Mouse (Mus musculus) frontal cortex, adult (tissue): ENCODE measurements around the gene Camk1d.
A peak's percentile ranks its signal among the peaks of the same experiment; 100 is the strongest.
"Not testable (repeated sequence)": the region's sequence is repeated elsewhere in the genome, so short reads cannot be mapped to it uniquely, and the experiment has no call there.

ENCODE experiments used
- ATAC-seq: cut with Nextera tagmentation; 2 replicates; pipeline ENCODE4 v1.9.2; 2017; ENCODE audit warnings: mild to moderate bottlenecking, moderate library complexity, mixed read lengths; ENCODE audit not compliant: low TSS enrichment

Gene Camk1d

DNA sequence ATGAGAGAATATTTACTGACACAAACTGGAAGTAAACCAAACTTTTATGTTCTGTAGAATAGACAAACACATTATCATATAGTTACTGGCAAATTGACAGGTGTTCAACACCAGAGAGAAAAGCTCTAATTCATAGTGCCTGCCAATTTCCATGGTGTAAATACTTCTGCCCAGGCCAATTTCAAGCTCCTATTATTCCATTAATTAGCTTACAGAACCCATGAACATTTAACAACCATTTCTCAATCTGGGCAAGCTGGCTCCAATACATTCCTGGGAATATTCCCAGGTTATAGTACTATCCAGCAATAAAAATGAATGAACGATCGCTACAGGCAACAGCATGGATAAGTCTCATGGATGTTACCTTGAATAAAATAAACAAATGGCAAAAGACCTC lies 452.0 kb downstream of the Camk1d start:
- no peak for ATAC-seq

- no peak for ATAC-seq
Observed at GRCm38 (mm10) chr2:5258250-5258649, 456.1 kb downstream of the Camk1d start.

DNA sequence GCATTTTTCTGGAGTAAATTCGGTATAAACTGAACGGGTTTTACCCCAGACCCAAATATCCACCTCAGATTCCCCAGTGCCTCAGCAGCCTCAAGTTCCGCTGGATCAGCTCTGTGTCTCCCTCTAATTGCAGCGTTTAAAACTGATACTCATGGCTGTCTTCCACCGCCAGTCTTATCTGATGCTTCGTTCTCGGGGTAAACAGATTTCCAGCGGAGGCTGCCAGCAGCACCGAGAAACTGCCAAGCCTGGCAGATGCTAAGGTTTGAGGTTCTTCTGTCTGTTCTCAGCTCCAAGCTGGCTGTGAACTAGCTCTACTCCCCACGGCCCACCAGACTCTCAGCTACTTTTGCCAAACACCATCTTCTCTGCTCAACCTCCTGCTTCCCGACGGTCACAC lies 464.3 kb downstream of the Camk1d start:
- peak; percentile 95 for ATAC-seq

DNA sequence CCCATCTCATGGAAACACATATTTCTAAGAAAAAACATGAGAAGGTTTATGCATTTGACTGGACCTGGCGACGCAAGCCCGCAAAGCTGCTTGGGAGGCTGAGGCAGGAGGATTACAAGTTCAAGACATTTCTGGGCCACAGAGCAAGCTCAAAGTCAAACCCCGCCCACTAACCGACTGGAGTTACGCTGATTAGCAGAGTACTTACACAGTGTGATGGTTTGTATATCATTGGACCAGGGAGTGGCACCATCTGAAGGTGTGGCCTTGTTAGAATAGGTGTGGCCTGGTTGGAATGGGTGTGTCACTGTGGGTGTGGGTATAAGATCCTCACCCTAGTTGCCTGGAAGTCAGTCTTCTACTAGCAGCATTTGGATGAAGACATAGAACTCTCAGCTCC lies 465.1 kb downstream of the Camk1d start:
- ATAC-seq = not testable (repeated sequence)
